Mouse (Mus musculus): ENCODE results near the gene Gm21964.

DNA sequence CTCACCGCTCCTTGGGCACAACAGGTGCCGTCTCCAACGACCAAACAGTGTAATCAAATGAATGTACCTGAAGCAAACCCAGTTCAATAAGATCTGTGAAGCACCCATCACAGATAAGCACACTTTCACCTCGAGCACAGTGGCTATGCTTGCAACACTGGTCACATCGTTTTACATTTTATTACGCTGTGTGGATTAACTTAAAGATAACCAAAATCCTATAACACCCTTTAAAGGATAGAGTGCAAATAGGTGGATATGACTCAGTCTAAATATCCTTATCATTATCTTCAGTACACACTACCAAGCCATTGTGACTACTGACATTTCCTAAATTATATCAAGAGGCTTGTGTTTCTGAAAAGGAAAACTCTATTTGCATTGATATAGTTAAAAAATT is 49.8 kb upstream of the Gm21964 start:
- no peak for TF ChIP-seq CTCF (IDR thresholded peaks at IDR 0.05; ENCODE audit: borderline replicate concordance, insufficient read depth, low read depth, low read length)
- TF ChIP-seq POLR2A (IDR thresholded peaks at IDR 0.05; ENCODE audit: borderline replicate concordance, insufficient read depth, low read length), result no peak

Data from cerebellum, adult 2 months (tissue).